Mouse (Mus musculus) C2C12 (cell line): ENCODE measurements at regions not wholly inside any gene's neighbourhood (a gene's known extent, or its start where the extent isn't known, plus 50 kb on each side); places are given as distances from the start of the nearest gene placed in this dataset.

Experiments used
- H3K27me3 ChIP-seq: one replicate; pipeline ENCODE4 v1.6.1; 2011; ENCODE audit not compliant: control insufficient read depth, insufficient read depth, insufficient read length
- H3K36me3 ChIP-seq: one replicate; pipeline ENCODE4 v1.6.1; 2011; ENCODE audit not compliant: control insufficient read depth, insufficient read depth
- H3K4me3 ChIP-seq: one replicate; pipeline ENCODE4 v1.5.1; 2011; ENCODE audit warnings: mild to moderate bottlenecking, control low read depth; ENCODE audit not compliant: poor library complexity, insufficient read depth, severe bottlenecking
- H3K79me2 ChIP-seq: one replicate; pipeline ENCODE4 v1.6.1; 2011; ENCODE audit not compliant: control insufficient read depth, insufficient read depth
- H3K79me3 ChIP-seq: one replicate; pipeline ENCODE4 v1.6.1; 2011; ENCODE audit warnings: low read depth, control low read depth
- H3ac ChIP-seq: one replicate; pipeline ENCODE3; 2011; ENCODE audit warnings: low read depth; ENCODE audit not compliant: control insufficient read depth, insufficient read length
- CEBPB ChIP-seq: IDR thresholded peaks from one replicate; pipeline ENCODE4 v1.6.1; 2011; ENCODE audit warnings: low read depth, mild to moderate bottlenecking, control low read depth, moderate library complexity
- CTCF ChIP-seq: IDR thresholded peaks from one replicate; pipeline ENCODE4 v1.5.1; 2011; ENCODE audit not compliant: control insufficient read depth, insufficient read depth, insufficient read length
- FOSL1 ChIP-seq: IDR thresholded peaks from one replicate; pipeline ENCODE4 v1.8.0; 2011; ENCODE audit warnings: mild to moderate bottlenecking, low read length; ENCODE audit not compliant: poor library complexity, insufficient read depth, severe bottlenecking
- MAX ChIP-seq: IDR thresholded peaks from one replicate; pipeline ENCODE4 v1.6.1; 2011; ENCODE audit warnings: mild to moderate bottlenecking, control low read depth
- MYOD1 ChIP-seq: IDR thresholded peaks from one replicate; pipeline ENCODE4 v1.6.1; 2011; ENCODE audit warnings: low read depth; ENCODE audit not compliant: control insufficient read depth, insufficient read length
- MYOG ChIP-seq: IDR thresholded peaks from one replicate; pipeline ENCODE4 v1.6.1; 2011; ENCODE audit not compliant: control insufficient read depth, insufficient read length; ENCODE audit errors: extremely low read depth
- USF1 ChIP-seq: IDR thresholded peaks from one replicate; pipeline ENCODE4 v1.6.1; 2011; ENCODE audit warnings: low read depth, mild to moderate bottlenecking, control low read depth, moderate library complexity

GRCm38 (mm10) chr19:54757761-54758160, 369.3 kb downstream of the Gpam start:
- H3K36me3 ChIP-seq, result no peaks in the 10 kb centered on the region
- no peaks in the 10 kb centered on the region for H3K79me3 ChIP-seq
- H3ac ChIP-seq, result no peak overlapping the region
- no peak for TF ChIP-seq FOSL1
- no peak for TF ChIP-seq CTCF
- no peak for TF ChIP-seq MAX
- no peak for TF ChIP-seq MYOD1
- no peak for TF ChIP-seq CEBPB
- no peak for TF ChIP-seq USF1
- no peak for TF ChIP-seq MYOG
- no peak overlapping the region for H3K4me3 ChIP-seq
- H3K79me2 ChIP-seq, result no peaks in the 10 kb centered on the region
- H3K27me3 ChIP-seq, result no peaks in the 10 kb centered on the region

- H3K79me3 ChIP-seq, result no peaks in the 10 kb centered on the region
- H3ac ChIP-seq, result peak overlapping the region; percentile 6
- H3K27me3 ChIP-seq, result no peaks in the 10 kb centered on the region
- no peak overlapping the region for H3K4me3 ChIP-seq
- H3K79me2 ChIP-seq, result no peaks in the 10 kb centered on the region
- TF ChIP-seq USF1 (no peak), MAX (no peak), CTCF (no peak), MYOG (no peak), MYOD1 (peak; percentile 52), FOSL1 (no peak)
- H3K36me3 ChIP-seq, result no peaks in the 10 kb centered on the region
Measured at GRCm38 (mm10) chr19:54756681-54757257, 370.3 kb downstream of the Gpam start.

GRCm38 (mm10) chr19:54755451-54755850, 371.6 kb downstream of the Gpam start:
- TF ChIP-seq MYOD1 (no peak), FOSL1 (no peak), MYOG (no peak), MAX (no peak), CTCF (no peak), CEBPB (no peak), USF1 (no peak)
- Histone ChIP-seq H3K79me2 (no peaks in the 10 kb centered on the region), H3K27me3 (no peaks in the 10 kb centered on the region), H3K36me3 (no peaks in the 10 kb centered on the region), H3K4me3 (no peak overlapping the region), H3K79me3 (no peaks in the 10 kb centered on the region), H3ac (no peak overlapping the region)

- no peaks in the 10 kb centered on the region for H3K36me3 ChIP-seq
- H3K79me2 ChIP-seq, result no peaks in the 10 kb centered on the region
- no peak overlapping the region for H3ac ChIP-seq
- no peaks in the 10 kb centered on the region for H3K27me3 ChIP-seq
- no peak for TF ChIP-seq FOSL1
- TF ChIP-seq MYOG, result no peak
- no peak for TF ChIP-seq CEBPB
- H3K79me3 ChIP-seq, result no peaks in the 10 kb centered on the region
- no peak overlapping the region for H3K4me3 ChIP-seq
Measured at GRCm38 (mm10) chr19:54733938-54734337, 393.1 kb downstream of the Gpam start.

- Histone ChIP-seq H3ac (no peak overlapping the region), H3K4me3 (no peak overlapping the region), H3K79me3 (no peaks in the 10 kb centered on the region), H3K36me3 (no peaks in the 10 kb centered on the region), H3K79me2 (no peaks in the 10 kb centered on the region), H3K27me3 (no peaks in the 10 kb centered on the region)
- TF ChIP-seq USF1, result no peak
- TF ChIP-seq MYOG, result no peak
- no peak for TF ChIP-seq MYOD1
- TF ChIP-seq CEBPB, result no peak
- no peak for TF ChIP-seq CTCF
Measured at GRCm38 (mm10) chr19:54731749-54732148, 395.3 kb downstream of the Gpam start.

- Histone ChIP-seq H3K79me2 (no peaks in the 10 kb centered on the region), H3K4me3 (no peak overlapping the region), H3ac (no peak overlapping the region), H3K27me3 (no peaks in the 10 kb centered on the region), H3K79me3 (no peaks in the 10 kb centered on the region), H3K36me3 (no peaks in the 10 kb centered on the region)
- TF ChIP-seq MAX (no peak), CEBPB (no peak), FOSL1 (no peak)
Measured at GRCm38 (mm10) chr19:54731315-54731714, 395.7 kb downstream of the Gpam start.
